Mouse (Mus musculus) forebrain, embryonic 14.5 days (tissue): ENCODE data around the gene Hsd3b7. TPM values are rescaled to one million over a fixed set of nuclear protein-coding genes. Genes with fewer than 3 reads are reported as not detected.

Source experiments
- ATAC-seq: fragments of 200-750 bp; cut with Nextera tagmentation; 2 replicates; pipeline ENCODE4 v1.8.0; 2017; ENCODE audit warnings: mild to moderate bottlenecking, moderate library complexity
- DNase-seq: peaks from one replicate; pipeline ENCODE4 v3.0.0-alpha.2; 2015; ENCODE audit warnings: low spot score
- H3K27ac ChIP-seq: fragments of 300-500 bp; sonication (generic); 2 replicates; pipeline ENCODE4 v1.5.1; 2014; ENCODE audit warnings: low read depth, mild to moderate bottlenecking, control low read depth, low read length, moderate library complexity
- H3K27me3 ChIP-seq: fragments of 300-500 bp; sonication (generic); replicated peaks from 2 replicates; pipeline ENCODE4 v1.6.1; 2014; ENCODE audit warnings: low read length, control low read depth, mixed read lengths; ENCODE audit not compliant: control insufficient read depth, insufficient read depth
- H3K36me3 ChIP-seq: fragments of 300-500 bp; sonication (generic); 2 replicates; pipeline ENCODE4 v1.6.1; 2014; ENCODE audit warnings: low read length, control low read depth; ENCODE audit not compliant: control insufficient read depth, insufficient read depth
- H3K4me1 ChIP-seq: fragments of 300-500 bp; sonication (generic); 2 replicates; pipeline ENCODE4 v1.6.1; 2014; ENCODE audit warnings: antibody characterized with exemption, low read length, control low read depth; ENCODE audit not compliant: control insufficient read depth, insufficient read depth
- H3K4me2 ChIP-seq: fragments of 300-500 bp; sonication (generic); 2 replicates; pipeline ENCODE4 v1.6.1; 2014; ENCODE audit warnings: mild to moderate bottlenecking, control low read depth, low read length
- H3K4me3 ChIP-seq: fragments of 300-500 bp; sonication (generic); 2 replicates; pipeline ENCODE4 v1.5.1; 2014; ENCODE audit warnings: low read depth, low read length, control low read depth
- H3K9ac ChIP-seq: fragments of 300-500 bp; sonication (generic); 2 replicates; pipeline ENCODE4 v1.6.1; 2014; ENCODE audit warnings: mild to moderate bottlenecking, low read length, control low read depth, moderate library complexity
- H3K9me3 ChIP-seq: fragments of 300-500 bp; sonication (generic); replicated peaks from 2 replicates; pipeline ENCODE4 v1.6.1; 2016; ENCODE audit warnings: low read length, control low read depth, mixed read lengths; ENCODE audit not compliant: control insufficient read depth
- whole genome bisulfite sequencing: fragments of 180-500 bp; shearing (Covaris S2); extraction: QIAGEN DNeasy Blood & Tissue Kit; methylation state at CpG from one replicate; pipeline ENCODE4 v1.1.7; 2014; 5-methylcytosine and 5-hydroxymethylcytosine counted together
- polyA plus RNA-seq: library from polyadenylated mRNA; unstranded; fragments of >200 nt; fragmentation: Nextera tagmentation; extraction: Ambion mirVana; gene quantifications from 2 replicates; pipeline ENCODE4 v1.2.1, GENCODE M21; 2014

Gene Hsd3b7
- polyA plus RNA-seq, 1 experiment from 2014 or later = 6.9 TPM

DNA sequence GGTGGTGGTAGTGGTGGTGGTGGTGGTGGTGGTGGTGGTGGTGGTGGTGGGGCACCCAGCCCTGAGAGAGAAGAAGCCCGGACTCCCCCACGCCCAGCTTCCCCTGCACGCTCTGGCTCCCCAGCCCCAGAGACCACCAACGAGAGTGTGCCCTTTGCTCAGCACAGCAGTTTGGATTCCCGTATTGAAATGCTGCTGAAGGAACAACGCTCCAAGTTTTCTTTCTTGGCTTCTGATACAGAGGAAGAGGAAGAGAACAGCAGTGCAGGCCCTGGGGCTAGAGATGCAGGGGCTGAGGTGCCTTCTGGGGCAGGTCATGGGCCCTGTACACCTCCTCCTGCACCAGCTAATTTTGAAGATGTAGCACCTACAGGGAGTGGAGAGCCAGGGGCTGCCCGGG, 15.1 kb upstream of the Hsd3b7 start, which contains the start of gene Gm49388:
Gm49388 (plus strand) TSS at position 301 of the 400 bp plus-strand sequence.
- no peaks in the 10 kb centered on the region for H3K9me3 ChIP-seq
- DNase-seq (no peak), ATAC-seq (no peak)
- H3K36me3 ChIP-seq = peaks cover 97% of the 10 kb centered on the region
- no peak within 1 kb of the TSS for H3K27ac ChIP-seq
- H3K9ac ChIP-seq = no peak within 1 kb of the TSS
- H3K4me1 ChIP-seq = no peaks in the 10 kb centered on the region
- 89% methylated on average over 7 of the region's 7 CpGs for WGBS
- no peaks in the 10 kb centered on the region for H3K27me3 ChIP-seq
- H3K4me2 ChIP-seq = no peak within 1 kb of the TSS
- H3K4me3 ChIP-seq = no peak within 1 kb of the TSS

DNA sequence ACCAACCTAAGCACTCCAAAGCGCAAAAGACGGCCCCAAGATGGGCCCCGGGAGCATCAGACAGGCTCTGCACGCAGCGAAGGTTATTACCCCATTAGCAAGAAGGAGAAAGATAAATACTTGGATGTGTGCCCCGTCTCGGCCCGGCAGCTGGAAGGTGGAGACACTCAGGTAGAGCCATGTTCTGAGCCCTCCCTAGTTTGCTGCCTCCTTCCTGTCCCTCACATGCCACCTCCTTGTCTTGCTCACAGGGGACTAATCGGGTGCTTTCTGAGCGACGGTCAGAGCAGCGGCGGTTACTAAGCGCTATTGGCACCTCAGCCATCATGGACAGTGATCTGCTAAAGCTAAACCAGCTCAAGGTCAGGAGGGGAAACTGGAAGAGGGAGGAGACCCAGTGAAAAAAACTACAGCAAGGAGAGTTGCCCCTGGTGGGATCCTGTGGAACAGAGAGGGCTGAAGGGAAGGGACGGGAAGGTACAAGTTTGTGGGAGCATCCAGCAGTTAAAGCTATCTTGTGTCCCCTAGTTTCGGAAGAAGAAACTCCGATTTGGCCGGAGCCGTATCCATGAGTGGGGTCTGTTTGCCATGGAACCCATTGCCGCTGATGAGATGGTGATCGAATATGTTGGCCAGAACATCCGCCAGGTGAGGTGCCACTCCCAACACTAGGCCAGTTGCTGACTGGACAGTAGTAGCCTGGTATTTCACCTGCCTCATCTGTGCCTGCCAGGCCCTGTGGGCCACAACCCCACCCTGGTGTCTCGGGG, 3.1 kb upstream of the Hsd3b7 start:
- H3K9me3 ChIP-seq = no peaks in the 10 kb centered on the region
- H3K36me3 ChIP-seq = peaks cover 85% of the 10 kb centered on the region
- no peak overlapping the region for H3K27ac ChIP-seq
- no peaks in the 10 kb centered on the region for H3K4me1 ChIP-seq
- no peak overlapping the region for H3K4me2 ChIP-seq
- no peak overlapping the region for H3K4me3 ChIP-seq
- WGBS = 93% methylated on average over 23 of the region's 23 CpGs
- H3K27me3 ChIP-seq = no peaks in the 10 kb centered on the region
- no peak for ATAC-seq
- no peak overlapping the region for H3K9ac ChIP-seq
- no peak for DNase-seq

DNA sequence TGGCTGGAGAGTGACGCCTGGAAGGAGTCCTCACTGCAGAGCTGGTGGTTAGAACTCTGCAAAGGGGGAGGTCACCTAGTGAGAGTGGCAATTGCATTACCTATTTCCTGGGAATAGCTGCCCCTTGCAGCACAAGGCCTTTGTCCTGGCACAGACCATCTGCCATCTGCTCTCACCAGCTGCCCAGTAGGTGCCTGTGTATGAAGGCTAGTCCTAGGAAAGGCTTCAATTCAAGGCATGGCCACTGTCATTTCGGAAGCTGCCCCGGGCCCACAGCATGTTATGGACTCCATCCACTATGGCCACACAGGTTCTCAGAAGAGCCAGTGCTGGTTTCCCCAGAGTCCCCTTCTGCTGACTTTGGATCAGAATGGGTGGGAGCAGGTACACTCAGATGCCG, 1.8 kb upstream of the Hsd3b7 start:
- DNase-seq (no peak), ATAC-seq (no peak)
- H3K27me3 ChIP-seq = no peaks in the 10 kb centered on the region
- H3K4me2 ChIP-seq = no peak overlapping the region
- 93% methylated on average over 4 of the region's 4 CpGs for WGBS
- peaks cover 71% of the 10 kb centered on the region for H3K36me3 ChIP-seq
- H3K9me3 ChIP-seq = no peaks in the 10 kb centered on the region
- no peaks in the 10 kb centered on the region for H3K4me1 ChIP-seq
- H3K27ac ChIP-seq = no peak overlapping the region
- no peak overlapping the region for H3K9ac ChIP-seq
- no peak overlapping the region for H3K4me3 ChIP-seq

DNA sequence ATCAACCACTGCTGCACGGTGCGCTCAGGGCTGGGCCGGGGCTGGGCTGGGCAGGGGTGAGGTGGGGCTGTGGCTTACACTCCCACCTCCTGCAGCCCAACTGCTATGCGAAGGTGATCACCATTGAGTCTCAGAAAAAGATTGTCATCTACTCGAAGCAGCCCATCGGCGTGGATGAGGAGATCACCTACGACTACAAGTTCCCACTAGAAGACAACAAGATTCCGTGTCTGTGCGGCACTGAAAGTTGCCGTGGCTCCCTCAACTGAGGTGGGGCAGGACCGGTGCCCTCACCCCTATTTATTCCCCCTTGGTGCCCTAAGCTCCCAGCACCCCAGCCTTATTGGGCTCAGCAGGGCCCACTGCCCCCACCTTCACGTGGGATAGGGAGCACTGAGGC, 1.2 kb upstream of the Hsd3b7 start:
- Histone ChIP-seq H3K9me3 (no peaks in the 10 kb centered on the region), H3K4me1 (no peaks in the 10 kb centered on the region), H3K27me3 (no peaks in the 10 kb centered on the region), H3K36me3 (peaks cover 65% of the 10 kb centered on the region), H3K4me3 (no peak overlapping the region), H3K4me2 (no peak overlapping the region), H3K27ac (no peak overlapping the region), H3K9ac (no peak overlapping the region)
- 92% methylated on average over 13 of the region's 13 CpGs for WGBS
- DNase-seq (no peak), ATAC-seq (no peak)

DNA sequence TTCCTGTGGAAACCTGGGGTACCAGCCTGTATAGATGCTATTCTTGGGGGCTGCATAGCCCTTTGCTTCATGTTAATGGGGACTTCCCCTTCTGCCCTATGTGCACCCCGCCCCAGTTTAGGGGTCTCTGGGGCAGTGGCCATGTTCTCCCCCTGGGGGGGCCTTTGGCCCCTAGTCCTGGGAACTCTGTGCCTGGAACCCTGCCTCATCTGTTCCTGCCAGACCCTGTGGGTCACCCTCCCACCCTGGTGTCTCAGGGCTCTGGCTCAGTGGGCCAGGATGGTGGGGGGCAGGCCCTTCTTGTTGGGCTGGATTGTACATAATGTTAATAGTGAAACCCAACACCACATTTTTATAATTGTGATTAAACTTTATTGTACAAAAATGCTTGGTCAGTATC, 666 bp upstream of the Hsd3b7 start:
- H3K27ac ChIP-seq = no peak overlapping the region
- no peak overlapping the region for H3K4me3 ChIP-seq
- no peaks in the 10 kb centered on the region for H3K27me3 ChIP-seq
- H3K4me2 ChIP-seq = no peak overlapping the region
- peaks cover 61% of the 10 kb centered on the region for H3K36me3 ChIP-seq
- DNase-seq (no peak), ATAC-seq (peak; percentile 24; the same call in 1 of the 2 replicates)
- no peaks in the 10 kb centered on the region for H3K4me1 ChIP-seq
- no peaks in the 10 kb centered on the region for H3K9me3 ChIP-seq
- no peak overlapping the region for H3K9ac ChIP-seq
- WGBS = 88% methylated on average over 1 of the region's 1 CpGs

DNA sequence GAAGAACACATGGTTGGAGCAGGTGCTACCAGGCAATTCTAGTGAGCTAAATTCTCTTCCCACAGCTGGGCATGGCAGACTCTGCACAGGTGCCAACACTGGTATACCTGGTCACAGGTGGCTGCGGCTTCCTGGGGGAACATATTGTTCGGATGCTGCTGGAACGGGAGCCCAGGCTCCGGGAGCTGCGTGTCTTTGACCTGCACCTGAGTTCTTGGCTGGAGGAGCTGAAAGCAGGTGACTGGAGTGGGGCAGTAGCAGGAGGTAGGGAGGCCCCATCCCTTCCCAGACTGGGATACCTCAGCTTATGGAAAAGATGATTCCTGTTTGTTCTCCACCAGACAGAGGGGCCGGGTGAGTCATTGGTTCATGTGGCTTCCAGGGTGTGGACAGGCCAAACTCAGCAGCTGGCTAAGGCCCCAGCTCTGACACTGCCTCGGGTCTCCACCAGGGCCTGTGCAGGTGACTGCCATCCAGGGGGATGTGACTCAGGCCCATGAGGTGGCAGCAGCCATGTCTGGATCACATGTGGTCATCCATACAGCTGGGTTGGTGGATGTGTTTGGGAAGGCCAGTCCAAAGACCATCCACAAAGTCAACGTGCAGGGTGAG, 712 bp downstream of the Hsd3b7 start:
- H3K4me2 ChIP-seq = no peak overlapping the region
- 93% methylated on average over 8 of the region's 8 CpGs for WGBS
- DNase-seq (no peak), ATAC-seq (no peak)
- H3K27me3 ChIP-seq = no peaks in the 10 kb centered on the region
- no peak overlapping the region for H3K9ac ChIP-seq
- H3K9me3 ChIP-seq = no peaks in the 10 kb centered on the region
- no peaks in the 10 kb centered on the region for H3K4me1 ChIP-seq
- H3K4me3 ChIP-seq = no peak overlapping the region
- H3K36me3 ChIP-seq = peaks cover 50% of the 10 kb centered on the region
- H3K27ac ChIP-seq = no peak overlapping the region

DNA sequence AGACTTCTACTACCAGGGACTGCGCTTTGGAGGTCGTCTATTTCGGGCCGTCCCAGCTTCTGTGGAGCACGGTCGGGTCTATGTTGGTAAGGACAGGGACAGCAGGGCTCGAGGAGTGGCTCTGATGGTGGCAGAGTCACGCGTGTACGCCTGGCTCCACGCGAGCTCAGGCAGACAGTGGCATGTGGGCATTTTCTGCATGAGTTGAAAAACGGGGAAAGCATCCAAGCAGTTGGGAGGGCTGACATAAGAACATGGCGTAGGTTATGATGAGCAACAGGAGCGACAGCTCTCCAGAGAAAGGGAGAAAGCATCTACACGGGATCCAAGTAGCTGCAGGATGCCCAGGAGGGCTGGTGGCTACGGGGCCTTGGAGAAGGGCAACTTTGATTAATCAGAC, 1.9 kb downstream of the Hsd3b7 start:
- Histone ChIP-seq H3K27ac (no peak overlapping the region), H3K36me3 (peaks cover 43% of the 10 kb centered on the region), H3K27me3 (no peaks in the 10 kb centered on the region), H3K9ac (no peak overlapping the region), H3K9me3 (no peaks in the 10 kb centered on the region), H3K4me1 (no peaks in the 10 kb centered on the region), H3K4me2 (no peak overlapping the region), H3K4me3 (no peak overlapping the region)
- WGBS = 93% methylated on average over 17 of the region's 17 CpGs
- DNase-seq (no peak), ATAC-seq (no peak)

DNA sequence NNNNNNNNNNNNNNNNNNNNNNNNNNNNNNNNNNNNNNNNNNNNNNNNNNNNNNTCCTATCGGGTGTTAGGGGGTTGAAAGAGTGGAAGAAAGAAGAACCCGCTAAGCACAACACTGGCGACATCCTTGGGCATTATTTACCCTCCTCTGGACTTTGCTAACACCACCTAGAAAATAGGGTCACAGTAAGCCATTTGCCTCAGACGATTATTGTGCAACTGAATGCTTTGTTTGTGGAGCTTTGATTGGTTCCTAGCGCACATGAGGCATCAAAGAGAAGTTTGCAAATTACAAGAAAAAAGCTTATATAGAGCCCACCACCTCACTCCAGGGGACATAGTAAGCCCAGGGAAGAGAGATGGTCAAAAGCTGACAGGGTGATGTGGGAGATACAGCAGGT, 8.4 kb downstream of the Hsd3b7 start:
- no peaks in the 10 kb centered on the region for H3K4me1 ChIP-seq
- H3K27me3 ChIP-seq = no peaks in the 10 kb centered on the region
- 51% methylated on average over 5 of the region's 5 CpGs for WGBS
- H3K4me3 ChIP-seq = no peak overlapping the region
- no peaks in the 10 kb centered on the region for H3K9me3 ChIP-seq
- no peak for DNase-seq
- no peak overlapping the region for H3K27ac ChIP-seq
- no peak for ATAC-seq
- H3K4me2 ChIP-seq = no peak overlapping the region
- H3K36me3 ChIP-seq = peaks cover 40% of the 10 kb centered on the region
- no peak overlapping the region for H3K9ac ChIP-seq

DNA sequence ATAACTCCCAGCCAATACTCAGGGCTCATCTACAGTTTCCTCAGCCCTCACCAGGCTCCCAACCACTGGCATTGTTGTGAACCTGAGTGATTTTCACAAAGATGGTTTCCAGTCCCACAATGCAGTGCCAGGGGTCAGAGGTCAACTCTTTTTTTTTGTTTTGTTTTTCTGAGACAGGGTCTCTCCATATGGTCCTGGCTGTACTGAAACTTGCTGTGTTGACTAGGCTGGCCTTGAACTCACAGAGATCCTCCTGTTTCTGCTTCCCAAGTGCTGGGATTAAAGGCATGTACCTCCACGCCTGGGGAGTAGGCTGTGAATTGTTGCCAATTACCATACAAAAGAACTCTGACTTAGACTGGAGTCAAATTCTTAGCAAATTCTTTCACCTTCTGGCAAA, 9.4 kb downstream of the Hsd3b7 start:
- no peak for ATAC-seq
- Histone ChIP-seq H3K36me3 (peaks cover 50% of the 10 kb centered on the region), H3K4me3 (no peak overlapping the region), H3K27me3 (no peaks in the 10 kb centered on the region), H3K4me1 (no peaks in the 10 kb centered on the region), H3K4me2 (no peak overlapping the region), H3K9me3 (no peaks in the 10 kb centered on the region), H3K27ac (no peak overlapping the region), H3K9ac (no peak overlapping the region)
- 80% methylated on average over 1 of the region's 1 CpGs for WGBS
- DNase-seq = no peak
